Mouse (Mus musculus): ENCODE data around the gene Gm20815.
"Not testable (repeated sequence)": the region's sequence is repeated elsewhere in the genome, so short reads cannot be mapped to it uniquely, and the experiment has no call there.

The Gm20815 gene

GRCm38 (mm10) chrY:8835069-8835468, at the start of gene Gm20815:
Gene Gm20815, minus strand, starts transcription at chrY:8835169.
- DNase-seq (ENCODE audit: low spot score in 2 of 2): not testable (repeated sequence)

Measured in right cerebral cortex, postnatal 10 days (tissue).